Mouse (Mus musculus) brain, embryonic 14.5 days (tissue): ENCODE results near the gene Brd3os.

Source experiments
- CTCF ChIP-seq: fragments of 200-500 bp; IDR thresholded peaks from 2 replicates; pipeline ENCODE4 v1.5.1; 2012; ENCODE audit warnings: inconsistent platforms, mild to moderate bottlenecking, moderate library complexity, borderline replicate concordance; ENCODE audit not compliant: insufficient read depth, insufficient read length; ENCODE audit errors: extremely low read depth
- POLR2A ChIP-seq: fragments of 200-500 bp; IDR thresholded peaks from 2 replicates; pipeline ENCODE4 v1.6.1; 2012; ENCODE audit warnings: mild to moderate bottlenecking, inconsistent platforms, borderline replicate concordance; ENCODE audit not compliant: poor library complexity, insufficient read depth, insufficient read length, severe bottlenecking; ENCODE audit errors: extremely low read depth

DNA sequence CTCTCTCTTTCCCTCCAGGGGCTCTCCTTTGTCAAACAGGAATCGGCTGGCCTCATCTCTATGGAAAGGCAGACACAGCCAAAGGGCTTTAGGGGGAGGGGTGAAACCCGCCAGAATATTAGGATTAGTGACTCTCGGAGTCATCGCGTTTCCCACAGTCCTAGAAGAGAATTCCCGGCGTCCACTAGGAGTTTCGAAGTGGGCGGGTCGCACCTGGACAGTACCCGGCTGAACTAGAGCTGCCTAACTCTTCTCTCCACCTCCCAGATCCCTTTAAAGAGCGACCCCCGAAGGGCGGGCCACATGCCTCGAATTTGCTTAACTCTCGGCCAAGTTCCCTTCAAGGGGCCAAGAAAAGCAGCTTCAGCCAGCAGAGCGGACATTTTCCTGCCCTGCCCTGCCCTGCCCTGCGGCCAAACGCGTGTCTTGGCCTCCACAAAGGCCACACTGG is 16.9 kb upstream of the Brd3os start:
- TF ChIP-seq CTCF: no peak
- no peak for TF ChIP-seq POLR2A
